Mouse (Mus musculus) thymus, postnatal 14 days (tissue): ENCODE results near the gene Exosc5.
A peak's percentile ranks its signal among the peaks of the same experiment; 100 is the strongest.

Source experiments
- DNase-seq: peaks from one replicate; pipeline ENCODE4 v3.0.0; 2021

Gene Exosc5

DNA sequence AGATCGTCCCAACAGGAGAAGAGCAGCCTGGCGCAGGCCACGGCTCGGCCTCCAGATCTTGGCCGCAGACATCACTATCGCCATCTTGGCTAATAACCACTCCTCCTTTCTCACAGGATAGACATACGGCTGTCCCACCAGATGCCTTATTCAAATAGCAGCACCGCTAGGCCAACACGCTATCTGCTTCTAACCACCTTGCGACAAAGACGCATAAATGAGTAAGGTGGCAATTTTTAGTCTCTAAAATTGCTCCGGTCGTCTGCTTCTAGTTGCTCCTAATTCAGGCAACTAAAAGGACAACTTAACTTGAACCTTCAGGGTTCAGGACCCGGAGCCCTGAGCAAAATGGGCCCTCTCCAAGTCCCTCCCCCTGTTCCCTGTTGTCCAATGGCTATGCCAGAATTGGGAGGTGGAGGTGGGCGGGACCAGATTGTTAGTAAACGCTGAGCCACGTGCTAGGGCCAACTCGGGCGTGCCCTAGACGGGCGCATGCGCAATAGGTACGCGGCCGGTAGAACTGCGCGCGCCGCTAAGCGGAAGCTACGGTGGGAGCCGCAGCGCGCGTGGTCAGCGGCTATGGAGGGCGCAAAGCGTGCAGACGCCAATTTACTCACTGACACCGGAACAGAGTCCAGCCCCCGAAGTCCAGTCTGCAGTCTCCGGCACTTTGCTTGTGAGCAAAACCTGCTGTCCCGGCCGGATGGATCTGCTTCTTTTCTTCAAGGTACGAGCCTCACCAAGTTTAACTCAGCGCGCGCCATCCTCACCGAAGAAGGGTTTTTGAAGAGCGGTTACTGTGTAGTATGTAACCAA is at the start of gene Exosc5, which contains the start of gene Bckdha:
Gene Exosc5 (plus strand): TSS at position 508 of the 816 bp plus-strand sequence.
Gene Bckdha (minus strand): TSS at position 325 of the 816 bp plus-strand sequence.
- DNase-seq: peak; percentile 99

DNA sequence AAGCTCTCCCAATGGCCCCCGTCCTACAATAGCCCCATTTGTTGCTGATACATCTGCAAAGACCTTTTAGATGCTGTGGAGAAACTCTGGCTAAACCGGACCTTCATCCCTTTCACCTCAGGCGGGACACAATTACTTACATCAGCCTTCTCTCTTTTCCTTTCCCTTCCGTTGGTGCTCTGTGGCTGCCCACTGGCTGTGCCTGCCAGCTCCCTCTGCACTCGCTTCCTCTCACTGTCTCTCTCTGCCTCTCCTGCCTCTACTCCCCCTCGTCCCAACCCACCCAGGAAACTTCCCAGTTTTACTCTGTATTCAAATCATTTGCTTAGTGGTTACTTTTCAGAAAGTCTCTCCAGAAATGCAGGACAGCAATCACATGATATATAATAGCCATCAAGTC is 48.9 kb upstream of the Exosc5 start:
- DNase-seq: no peak

DNA sequence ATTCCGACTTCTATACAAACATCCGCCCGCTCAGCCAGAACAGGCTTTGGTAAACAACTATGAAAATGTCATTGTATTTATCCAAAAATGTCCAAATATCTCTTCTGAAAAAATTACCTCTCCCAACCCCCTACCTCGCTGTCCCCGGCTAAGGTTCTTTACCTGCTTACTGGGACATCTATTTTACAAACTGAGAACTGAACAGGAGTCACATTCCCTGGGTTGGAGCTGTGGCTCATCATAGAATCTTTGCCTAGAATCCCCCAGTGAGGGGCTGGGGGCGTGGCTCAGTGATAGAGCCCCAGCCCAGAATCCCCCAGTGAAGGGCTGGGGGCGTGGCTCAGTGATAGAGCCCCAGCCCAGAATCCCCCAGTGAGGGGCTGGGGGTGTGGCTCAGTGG is 47.5 kb upstream of the Exosc5 start:
- DNase-seq: no peak

DNA sequence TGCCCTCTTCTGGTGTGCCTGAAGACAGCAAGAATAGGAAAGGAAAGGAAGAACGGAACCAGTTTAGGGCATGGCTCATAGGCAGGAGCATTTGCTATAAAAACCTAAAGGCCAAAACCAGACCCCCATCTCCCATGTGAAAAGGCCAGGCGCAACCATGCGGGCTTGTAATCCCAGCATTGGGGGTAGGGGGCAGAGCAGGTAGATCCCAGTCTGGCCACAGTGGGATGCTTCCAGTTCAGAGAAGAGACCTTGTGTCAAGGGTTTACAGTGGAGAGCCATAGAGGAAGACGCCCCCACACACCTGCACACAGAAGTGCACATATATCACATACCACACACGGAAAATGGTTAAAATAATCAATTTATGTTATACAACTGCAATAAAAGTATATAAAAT is 44.9 kb upstream of the Exosc5 start:
- DNase-seq: no peak

DNA sequence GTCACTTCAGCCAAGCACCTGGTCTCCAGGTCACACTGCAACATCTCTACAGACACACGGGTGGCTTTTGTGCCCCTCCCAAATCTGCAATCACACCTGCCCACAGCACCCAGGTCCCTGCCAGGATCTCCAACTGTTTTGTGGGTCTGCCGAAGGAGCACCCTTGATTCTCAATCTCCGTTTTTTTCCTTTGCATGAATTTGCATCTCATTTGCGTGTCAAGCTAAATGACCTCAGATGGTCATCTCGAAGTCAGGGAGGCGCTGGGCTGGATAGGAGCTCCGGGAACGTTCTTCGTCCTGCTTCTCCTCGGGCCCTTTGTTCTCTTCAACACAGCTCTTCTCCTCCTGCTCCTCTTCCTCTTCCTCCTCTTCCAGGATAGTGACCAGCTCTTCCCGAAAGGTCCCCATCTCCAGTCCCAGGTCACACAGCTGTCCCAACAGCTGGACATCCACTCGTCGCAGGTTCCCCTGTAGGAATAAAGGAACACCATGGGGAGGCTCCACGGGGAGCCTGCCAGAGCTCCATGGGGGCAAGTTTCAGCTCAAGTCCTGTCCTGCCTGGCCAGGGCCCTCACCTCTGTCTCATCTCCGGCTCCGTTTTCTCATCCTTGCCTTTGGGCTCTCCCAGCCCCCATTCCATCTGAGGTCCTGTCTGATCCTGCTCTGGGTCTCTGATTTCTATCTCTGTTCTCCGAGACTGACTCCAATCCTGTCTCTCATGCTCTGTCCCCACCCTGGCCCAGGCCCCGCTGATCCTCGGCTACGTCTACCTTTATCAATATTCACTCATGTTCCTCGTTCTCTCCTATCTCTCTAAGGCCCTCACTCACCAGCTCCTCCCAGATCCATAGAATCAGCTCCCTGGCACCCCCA is 43.9 kb upstream of the Exosc5 start:
- no peak for DNase-seq

DNA sequence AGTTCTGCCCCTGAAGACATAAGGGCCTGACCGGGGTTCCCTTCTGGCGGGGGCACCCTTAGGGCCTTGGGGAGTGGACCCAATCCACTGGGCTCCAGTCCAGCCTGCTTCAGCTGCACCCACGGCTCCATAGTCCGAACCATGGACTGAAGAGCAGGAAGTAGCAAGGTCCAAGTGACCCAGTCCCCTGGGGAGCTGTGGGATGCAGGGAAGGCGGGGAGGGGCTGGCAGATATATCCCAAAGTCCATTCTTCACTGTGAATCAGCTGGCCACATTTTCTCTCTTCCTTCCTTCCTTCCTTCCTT is 43.3 kb upstream of the Exosc5 start, which contains the start of gene Erich4:
Gene Erich4 (minus strand): TSS at position 187 of the 306 bp plus-strand sequence.
- no peak for DNase-seq

DNA sequence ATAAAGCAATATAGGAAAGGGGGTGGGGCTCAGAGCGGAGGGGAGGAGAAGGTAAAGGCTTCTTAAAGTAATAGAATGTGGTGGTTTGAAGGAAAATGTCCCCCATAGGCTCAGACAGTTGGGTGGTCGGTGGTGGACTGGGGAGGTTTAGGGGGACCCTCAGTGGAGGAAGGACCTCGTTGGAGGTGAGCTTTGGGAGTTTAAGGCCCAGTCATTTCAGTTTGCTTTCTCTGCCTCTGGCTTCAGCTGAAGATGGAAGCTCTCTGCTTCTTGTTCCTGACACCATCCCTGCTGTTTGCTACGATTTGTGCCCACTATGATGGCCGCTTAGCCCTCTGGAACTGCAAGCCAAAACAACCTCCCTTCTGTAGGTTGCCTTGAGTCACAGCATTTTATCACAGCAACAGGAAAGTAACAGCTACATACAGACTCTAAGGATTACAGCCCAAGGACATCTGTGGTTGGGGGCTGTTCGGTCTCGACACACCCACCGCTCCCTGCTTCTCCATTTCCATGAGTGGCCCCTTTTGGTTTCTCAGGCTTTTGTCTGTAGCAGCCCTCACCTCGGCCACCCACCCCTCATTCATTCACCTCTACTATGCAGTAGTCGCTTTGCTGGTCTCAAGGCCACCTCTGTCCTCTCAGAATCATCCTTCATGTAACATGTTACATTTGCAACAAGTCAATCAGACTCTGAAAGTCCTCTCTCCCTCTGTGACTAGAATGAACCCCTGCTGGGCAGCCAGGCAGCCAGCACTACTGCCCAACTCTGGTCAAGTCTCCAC is 41.4 kb upstream of the Exosc5 start:
- DNase-seq: no peak

DNA sequence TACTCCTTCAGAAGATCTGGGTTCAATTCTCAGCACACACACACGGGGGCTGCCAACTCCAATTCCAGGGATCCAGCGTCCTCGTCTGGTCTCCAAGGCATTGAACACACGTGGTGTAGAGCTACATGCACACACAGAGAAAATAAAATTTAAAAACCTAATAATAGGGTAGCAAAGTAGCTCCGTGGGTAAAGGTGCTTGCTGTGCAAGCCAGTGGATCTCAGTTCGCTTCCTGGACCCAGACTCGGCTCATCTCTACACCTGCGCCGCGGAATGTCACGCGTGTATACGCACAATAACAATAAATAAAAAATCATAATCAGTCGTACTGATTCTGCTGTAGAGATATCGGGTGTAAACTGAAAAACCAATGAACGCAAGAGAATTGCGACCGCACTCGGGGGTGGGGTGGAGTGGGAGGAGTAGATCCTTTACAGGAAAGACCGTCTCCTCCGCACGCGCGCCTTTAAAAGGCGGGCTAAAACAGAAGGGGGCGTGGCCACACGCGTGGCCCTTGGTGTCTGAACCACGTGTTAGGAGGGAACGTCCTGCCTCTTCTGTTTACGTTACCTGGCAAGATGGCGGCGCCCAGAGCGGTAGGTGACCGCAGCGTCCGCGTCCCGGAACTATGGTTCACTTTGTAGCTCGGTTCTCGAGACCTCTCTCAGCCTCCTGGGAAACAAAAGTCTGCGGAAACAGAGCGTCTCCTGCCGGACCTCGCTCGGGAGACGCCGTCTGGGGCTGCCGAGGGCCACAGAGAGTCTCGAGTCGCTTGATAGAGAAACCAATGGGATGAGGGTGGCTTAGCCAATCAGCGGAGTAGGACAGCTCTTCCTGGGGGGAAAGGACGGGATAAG is 39.9 kb upstream of the Exosc5 start, which contains the start of gene Dmac2:
Gene Dmac2 (plus strand): TSS at position 550 of the 857 bp plus-strand sequence.
- DNase-seq: peak; percentile 97

DNA sequence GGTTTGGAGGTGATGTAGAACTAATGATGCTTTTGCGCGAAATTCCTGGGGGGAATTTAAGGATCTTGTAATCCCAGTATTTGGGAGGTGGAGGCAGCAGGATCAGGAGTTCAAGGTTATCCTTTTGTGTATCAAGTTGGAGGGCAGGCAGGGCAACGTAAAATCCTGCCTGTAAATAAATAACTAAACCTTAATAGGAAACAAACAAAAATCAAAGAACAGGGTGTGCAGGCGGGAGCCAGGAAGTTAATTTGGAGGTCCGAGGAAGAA is 39.3 kb upstream of the Exosc5 start:
- DNase-seq: peak; percentile 15

DNA sequence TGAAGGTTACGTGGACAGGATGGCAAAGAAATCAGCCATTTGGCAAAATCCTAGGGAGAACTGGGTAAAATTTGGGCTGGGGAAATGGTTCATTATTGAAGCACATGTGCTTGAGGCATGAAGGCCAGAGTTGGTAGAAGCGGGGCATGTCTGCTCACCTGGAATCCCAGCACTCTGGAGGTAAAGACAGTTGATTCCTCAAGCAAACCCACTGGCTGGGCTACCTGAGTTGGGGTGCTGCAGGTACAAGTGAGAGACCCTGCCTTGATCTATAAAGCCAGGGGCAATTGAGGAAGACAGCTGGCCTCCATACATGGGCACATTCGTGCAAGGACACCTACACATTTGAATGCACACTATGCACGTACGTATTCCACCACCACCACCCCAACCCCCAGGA is 38.9 kb upstream of the Exosc5 start:
- DNase-seq: peak; percentile 4

DNA sequence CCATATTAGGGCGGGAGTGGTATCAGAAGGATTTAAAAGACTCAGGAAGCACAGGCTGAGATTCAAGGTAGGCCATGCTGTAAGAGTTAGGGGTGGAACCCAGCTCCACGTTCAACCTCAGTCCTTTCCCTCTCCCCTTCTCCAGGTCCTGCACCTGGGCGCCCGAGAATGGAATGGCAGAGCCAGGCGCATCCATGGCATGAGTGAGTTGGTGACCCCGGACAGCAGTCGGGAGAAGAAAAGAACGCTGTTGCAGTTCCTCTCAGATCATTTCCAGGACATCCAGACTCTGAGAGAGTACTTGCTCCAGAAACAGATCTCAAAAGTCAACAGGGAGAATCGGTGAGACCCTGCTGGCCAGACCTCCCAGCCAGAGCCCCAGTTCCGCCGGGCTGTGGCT is 38.2 kb upstream of the Exosc5 start:
- DNase-seq: peak; percentile 2

DNA sequence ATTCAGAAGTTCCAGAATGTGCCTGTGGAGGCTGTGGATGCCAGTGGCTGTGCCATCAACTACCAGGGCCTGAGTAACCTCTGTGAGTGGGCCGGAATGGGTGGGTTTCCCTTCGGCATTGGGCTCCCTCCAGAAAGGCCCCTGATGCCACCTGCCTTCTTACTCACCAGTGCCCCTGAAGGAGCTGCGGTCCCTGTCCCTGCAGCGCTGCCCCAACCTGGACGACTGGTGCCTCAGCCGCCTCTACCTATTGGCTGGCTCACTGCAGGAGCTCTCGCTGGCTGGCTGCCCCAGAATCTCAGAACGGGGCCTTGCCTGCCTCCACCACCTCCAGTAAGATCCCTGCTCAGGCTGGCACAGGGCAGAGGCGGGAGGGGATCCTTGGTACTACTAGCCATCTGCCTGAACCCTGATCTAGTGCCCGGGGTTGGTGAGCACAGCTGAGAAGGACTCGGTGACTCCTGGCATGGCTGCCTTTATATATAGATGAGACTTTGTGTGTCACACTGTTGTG is 35.0 kb upstream of the Exosc5 start:
- no peak for DNase-seq

DNA sequence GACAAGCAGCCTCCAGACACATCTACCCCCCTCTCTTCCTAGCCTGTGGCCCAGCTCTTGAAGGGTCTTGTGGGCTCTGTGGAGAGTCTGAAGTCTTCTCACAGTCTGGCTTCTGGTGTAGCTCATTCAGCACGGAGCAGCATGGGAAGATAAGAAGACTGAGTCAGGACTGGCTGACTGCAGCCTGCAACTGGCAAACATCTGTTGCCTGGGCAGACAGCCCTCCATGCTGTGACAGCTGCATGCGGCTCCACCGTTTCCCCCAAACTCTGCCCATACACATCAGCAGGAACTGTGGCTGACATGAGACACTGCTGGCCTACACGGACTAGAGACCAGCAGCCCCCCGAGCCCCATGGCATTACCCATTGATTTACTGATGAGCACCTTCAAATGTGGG is 34.1 kb upstream of the Exosc5 start:
- DNase-seq: no peak

DNA sequence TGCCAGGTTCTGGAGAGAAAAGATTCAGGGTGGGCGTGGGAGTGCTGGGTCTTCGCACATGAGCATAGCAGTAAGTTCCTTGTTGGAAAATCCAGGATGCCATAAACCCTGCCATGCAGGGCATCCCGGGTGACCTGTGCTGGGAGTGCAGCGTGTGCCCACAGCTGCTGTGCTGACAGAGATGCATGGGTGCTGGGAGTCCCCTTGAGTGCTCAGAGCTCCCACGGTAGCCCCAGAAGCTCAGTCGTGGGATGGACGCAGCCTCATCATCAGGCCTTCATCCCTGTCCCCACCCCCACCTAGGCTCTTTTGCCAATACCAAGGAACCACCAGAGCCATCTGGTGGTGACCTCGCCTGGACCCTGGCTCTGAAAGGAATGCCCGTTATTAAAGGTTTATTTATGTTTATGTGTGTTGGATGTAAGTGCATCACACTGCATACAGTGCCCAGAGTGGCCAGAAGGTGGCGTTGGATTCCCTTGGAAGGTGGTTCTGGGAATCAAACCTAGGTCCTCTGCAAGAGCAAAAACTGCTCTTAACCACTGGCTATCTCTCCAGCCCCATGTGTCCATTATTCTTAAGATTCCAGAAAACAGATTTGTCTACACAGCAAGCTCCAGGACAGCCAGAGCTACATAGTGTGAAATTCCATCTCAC is 33.2 kb upstream of the Exosc5 start:
- peak; percentile 75 for DNase-seq

DNA sequence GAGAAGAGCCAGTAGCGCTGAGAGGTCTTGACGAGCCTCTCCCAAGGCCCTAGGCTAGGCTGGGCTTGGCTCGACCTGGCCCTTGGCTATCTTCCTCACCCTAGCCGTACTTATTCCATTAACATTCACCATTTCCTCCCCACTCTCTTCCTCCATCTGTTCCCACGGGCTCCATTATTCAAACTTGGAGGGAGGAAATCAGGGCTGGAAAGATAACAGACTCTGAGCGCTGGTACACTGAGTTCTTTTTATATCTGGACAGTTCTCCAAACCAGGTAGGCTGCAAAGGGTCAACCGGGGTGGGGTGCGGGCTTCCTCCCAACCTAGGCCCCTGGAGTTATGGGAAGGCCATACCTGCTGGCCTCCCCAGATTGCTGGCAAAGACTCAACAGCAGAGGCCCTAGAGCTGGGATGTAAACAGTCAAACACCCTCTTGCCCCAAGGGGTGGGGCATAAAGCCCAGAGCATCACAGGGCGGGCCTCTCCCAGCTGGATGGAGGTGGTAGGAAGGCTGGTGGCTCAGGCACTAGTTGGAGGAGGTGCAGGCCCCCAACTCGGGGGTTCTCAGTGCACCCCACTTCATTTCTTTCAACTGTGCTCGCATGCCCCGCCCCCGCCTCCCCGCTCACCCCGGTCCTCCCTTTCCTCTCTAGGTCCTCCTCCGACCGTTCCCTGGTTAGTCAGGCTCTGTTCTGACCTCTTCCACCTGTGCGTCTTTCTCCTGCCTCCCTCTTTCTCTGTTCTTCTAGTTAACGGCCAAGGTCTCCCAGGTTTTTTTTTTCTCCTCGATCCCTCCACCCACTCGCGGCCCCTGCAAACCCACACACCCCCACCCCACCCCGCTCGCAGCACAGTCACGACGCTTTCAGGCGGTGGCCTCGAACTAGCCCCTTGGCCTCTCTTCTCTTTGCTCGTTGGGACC is 32.2 kb upstream of the Exosc5 start, which contains the start of gene B3gnt8:
Gene B3gnt8 (plus strand): TSS at position 146 of the 922 bp plus-strand sequence.
- peak; percentile 73 for DNase-seq

DNA sequence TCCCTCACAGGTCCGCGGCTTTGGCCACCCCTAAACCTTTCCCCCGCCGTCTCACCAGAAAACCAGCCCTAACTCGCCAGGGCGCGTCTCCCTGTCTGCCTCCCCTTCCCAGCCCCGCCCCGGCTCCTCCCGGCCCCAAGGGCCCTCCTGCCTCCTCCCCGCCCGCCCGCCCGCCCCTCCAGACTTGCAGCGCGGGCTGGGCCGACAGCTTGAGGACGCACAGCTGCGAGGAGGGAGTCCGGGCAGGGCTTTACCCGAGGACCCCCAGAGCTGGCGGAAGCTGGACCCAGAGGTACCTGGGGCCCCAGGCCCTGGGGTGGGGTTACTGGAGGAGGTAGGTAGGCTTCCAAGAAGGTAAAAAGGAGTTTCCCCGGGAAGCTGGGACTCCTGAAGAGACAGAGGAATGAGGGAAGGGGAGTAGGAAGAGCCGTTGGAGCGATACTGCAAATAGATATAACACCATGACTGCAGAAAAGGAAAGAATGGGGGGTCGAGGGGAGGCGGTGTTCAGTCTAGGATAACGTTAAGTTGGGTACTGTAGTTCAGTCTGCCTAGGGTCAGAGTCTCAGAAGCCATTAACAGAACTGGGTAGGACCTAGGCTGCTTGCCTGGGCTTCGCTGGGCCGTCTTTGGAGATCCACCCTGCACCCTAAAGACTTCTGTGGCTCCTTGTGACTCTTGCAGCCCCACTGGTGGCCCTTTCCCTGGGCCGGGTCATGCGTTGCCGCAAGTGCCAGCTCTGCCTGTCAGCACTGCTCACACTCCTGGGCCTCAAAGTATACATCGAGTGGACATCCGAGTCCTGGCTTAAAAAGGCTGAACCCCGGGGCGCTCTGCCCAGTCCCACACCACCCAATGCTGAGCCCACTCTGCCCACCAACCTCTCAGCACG is 31.3 kb upstream of the Exosc5 start:
- peak; percentile 85 for DNase-seq

DNA sequence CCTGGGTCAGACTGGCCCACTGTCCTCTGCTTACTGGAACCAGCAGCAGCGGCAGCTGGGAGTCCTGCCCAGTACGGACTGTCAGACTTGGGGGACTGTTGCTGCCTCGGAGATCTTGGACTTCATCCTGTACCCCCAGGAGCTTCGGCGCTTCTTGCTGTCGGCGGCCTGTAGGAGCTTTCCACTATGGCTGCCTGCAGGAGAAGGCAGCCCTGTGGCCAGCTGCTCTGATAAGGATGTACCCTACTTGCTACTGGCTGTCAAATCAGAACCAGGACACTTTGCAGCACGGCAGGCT is 30.7 kb upstream of the Exosc5 start:
- DNase-seq: no peak

DNA sequence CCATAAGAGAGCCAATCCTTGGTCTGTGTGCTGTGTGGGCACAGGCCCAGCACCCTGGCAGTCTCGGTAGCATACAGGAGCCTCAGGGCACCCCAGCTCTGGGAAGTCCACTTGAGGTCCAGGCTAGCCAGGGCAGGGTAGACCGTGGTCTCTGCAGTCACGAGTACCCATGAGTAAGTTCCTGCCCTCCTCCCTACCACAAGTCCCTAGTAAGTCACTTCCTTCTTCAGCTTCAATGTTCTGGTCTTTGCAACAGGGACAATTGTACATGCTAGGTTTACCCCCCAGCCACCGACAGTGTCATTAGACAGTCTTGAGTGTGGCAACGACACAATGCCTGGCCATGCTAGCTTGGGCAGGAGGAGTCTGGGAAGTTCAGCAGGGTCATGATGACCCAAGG is 26.3 kb upstream of the Exosc5 start:
- DNase-seq: no peak

DNA sequence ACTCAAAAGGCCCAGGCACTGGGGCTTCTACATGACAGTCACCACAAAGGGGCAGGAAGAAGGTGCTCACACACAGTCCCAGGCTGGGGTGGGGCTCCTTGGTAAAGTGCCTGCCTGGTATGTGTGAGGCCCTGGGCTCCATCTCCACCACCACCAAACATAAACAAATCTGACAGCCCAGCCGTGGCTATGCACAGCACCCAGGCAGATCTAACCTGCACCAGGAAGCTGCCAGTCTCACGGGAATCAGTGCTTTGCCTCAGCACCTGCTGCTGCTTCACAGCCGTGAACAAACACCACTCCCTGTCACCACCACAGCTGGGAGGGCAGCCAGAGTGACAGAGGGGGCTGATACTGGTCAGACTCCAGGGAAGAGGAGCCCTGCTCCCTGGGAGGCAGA is 22.6 kb upstream of the Exosc5 start:
- DNase-seq: peak; percentile 66

DNA sequence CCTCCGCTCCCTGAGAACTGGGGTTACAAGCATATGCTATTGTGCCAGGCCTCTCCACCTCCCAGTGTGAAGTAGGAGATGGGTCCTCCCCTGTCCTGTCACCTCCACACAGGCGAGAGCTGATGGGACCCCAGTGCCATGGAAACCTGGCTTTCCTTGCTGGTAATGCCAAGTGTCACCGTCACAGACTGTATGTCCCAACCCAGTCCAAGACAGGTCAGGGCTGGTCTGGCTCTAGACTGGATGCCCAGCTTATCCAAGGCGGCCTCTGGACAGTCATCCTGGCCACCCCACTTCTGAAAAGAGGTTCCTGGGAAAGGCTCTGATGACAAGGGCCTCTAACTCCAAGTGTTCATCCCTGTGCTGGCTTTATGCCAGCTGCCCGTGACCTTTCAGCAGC is 21.9 kb upstream of the Exosc5 start:
- no peak for DNase-seq
